Mouse (Mus musculus): ENCODE results near the gene Slc52a3.

Gene Slc52a3

GRCm38 (mm10) chr2:151996229-151997189, at the start of gene Slc52a3:
Gene Slc52a3 (plus strand): TSS chr2:151996511.
- DNase-seq (ENCODE audit: low spot score) = peak; percentile 96

- no peak for DNase-seq (ENCODE audit: low spot score)
Measured at GRCm38 (mm10) chr2:151947617-151948016, 48.7 kb upstream of the Slc52a3 start.

GRCm38 (mm10) chr2:151948311-151948710, 48.0 kb upstream of the Slc52a3 start:
- no peak for DNase-seq (ENCODE audit: low spot score)

- no peak for DNase-seq (ENCODE audit: low spot score)
Measured at GRCm38 (mm10) chr2:151949082-151949774, 47.1 kb upstream of the Slc52a3 start.

GRCm38 (mm10) chr2:151953665-151954064, 42.6 kb upstream of the Slc52a3 start:
- no peak for DNase-seq (ENCODE audit: low spot score)

GRCm38 (mm10) chr2:151956500-151957137, 39.7 kb upstream of the Slc52a3 start:
- no peak for DNase-seq (ENCODE audit: low spot score)

- DNase-seq (ENCODE audit: low spot score) = no peak
Measured at GRCm38 (mm10) chr2:151959274-151959673, 37.0 kb upstream of the Slc52a3 start.

- DNase-seq (ENCODE audit: low spot score) = no peak
Measured at GRCm38 (mm10) chr2:151961284-151962196, 34.8 kb upstream of the Slc52a3 start.

- peak; percentile 66 for DNase-seq (ENCODE audit: low spot score)
Measured at GRCm38 (mm10) chr2:151962474-151962873, 33.8 kb upstream of the Slc52a3 start.

GRCm38 (mm10) chr2:151963319-151963718, 33.0 kb upstream of the Slc52a3 start:
- no peak for DNase-seq (ENCODE audit: low spot score)

- DNase-seq (ENCODE audit: low spot score) = no peak
Measured at GRCm38 (mm10) chr2:151964052-151964451, 32.3 kb upstream of the Slc52a3 start.

GRCm38 (mm10) chr2:151967176-151967750, 29.0 kb upstream of the Slc52a3 start:
- DNase-seq (ENCODE audit: low spot score) = no peak

- DNase-seq (ENCODE audit: low spot score) = no peak
Measured at GRCm38 (mm10) chr2:151967792-151968191, 28.5 kb upstream of the Slc52a3 start.

GRCm38 (mm10) chr2:151968451-151968850, 27.9 kb upstream of the Slc52a3 start:
- DNase-seq (ENCODE audit: low spot score) = no peak

GRCm38 (mm10) chr2:151968986-151969385, 27.3 kb upstream of the Slc52a3 start:
- no peak for DNase-seq (ENCODE audit: low spot score)

- no peak for DNase-seq (ENCODE audit: low spot score)
Measured at GRCm38 (mm10) chr2:151969396-151969795, 26.9 kb upstream of the Slc52a3 start.

GRCm38 (mm10) chr2:151970191-151971172, 25.8 kb upstream of the Slc52a3 start:
- DNase-seq (ENCODE audit: low spot score) = peak; percentile 87

GRCm38 (mm10) chr2:151971748-151972147, 24.6 kb upstream of the Slc52a3 start:
- DNase-seq (ENCODE audit: low spot score) = no peak

- DNase-seq (ENCODE audit: low spot score) = no peak
Measured at GRCm38 (mm10) chr2:151972880-151973594, 23.3 kb upstream of the Slc52a3 start.

All from testis, postnatal 10 days (tissue).